Mouse (Mus musculus) embryonic fibroblast, embryonic 13.5 days (primary cell): ENCODE data around the gene Tmie.

ENCODE experiments used
- CTCF ChIP-seq: IDR thresholded peaks from 2 replicates; pipeline ENCODE4 v1.5.1; 2011; ENCODE audit warnings: mild to moderate bottlenecking, control low read depth, low read length, moderate library complexity, borderline replicate concordance; ENCODE audit not compliant: insufficient read depth
- POLR2A ChIP-seq: IDR thresholded peaks from 2 replicates; pipeline ENCODE4 v1.6.1; 2011; ENCODE audit warnings: low read depth, mild to moderate bottlenecking, control low read depth, low read length, moderate library complexity

DNA sequence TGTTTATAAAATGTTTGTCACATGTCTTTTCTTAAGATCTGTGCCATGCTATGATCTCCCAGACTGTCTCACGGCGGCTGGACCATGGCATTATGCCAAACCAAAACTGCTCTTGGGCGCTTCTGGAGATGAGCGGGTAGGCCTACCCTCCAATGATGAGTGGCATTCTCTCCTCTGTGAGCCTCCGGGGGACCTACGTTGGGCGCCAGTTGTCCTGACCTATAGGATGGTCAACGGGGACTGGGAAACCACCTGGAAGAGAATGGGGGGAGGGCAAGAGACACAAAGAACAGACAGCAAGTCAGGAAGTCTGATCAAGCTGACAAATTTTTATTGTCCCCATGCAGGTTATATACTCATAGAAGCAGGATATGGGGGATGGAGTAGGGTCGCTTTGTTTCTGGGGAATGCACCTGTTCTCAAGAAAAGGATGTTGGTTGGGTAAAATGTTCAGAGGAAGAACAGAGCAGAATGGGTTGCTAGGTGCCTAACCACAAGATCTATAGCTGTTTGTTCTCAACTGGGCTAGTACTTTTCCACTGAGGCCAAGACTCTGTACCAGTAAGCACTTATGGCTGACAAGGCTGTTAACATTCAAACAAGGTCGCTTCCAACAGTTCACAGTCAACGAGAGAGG, 27.4 kb upstream of the Tmie start:
- TF ChIP-seq POLR2A, result no peak
- TF ChIP-seq CTCF, result no peak
